Mouse (Mus musculus) left cerebral cortex, adult 9 months (tissue): ENCODE data around the gene Mboat2.
A peak's percentile ranks its signal among the peaks of the same experiment; 100 is the strongest.

Experiments
- DNase-seq, 2 experiments: peaks; one replicate each; pipeline ENCODE4 v3.0.0; 2022; ENCODE audit warnings: low spot score in 2 of 2

The Mboat2 gene

GRCm38 (mm10) chr12:24899636-24900035 is 69.0 kb downstream of the Mboat2 start:
- no peak for DNase-seq

- DNase-seq, result no peak
Measured at GRCm38 (mm10) chr12:24902736-24903135, 72.1 kb downstream of the Mboat2 start.

GRCm38 (mm10) chr12:24907894-24908293 is 77.2 kb downstream of the Mboat2 start:
- DNase-seq, result no peak

GRCm38 (mm10) chr12:24909679-24910078 is 79.0 kb downstream of the Mboat2 start:
- DNase-seq, result no peak

- no peak for DNase-seq
Measured at GRCm38 (mm10) chr12:24912174-24912573, 81.5 kb downstream of the Mboat2 start.

- no peak for DNase-seq
Measured at GRCm38 (mm10) chr12:24912876-24913275, 82.2 kb downstream of the Mboat2 start.

- DNase-seq, result no peak
Measured at GRCm38 (mm10) chr12:24918575-24919262, 88.0 kb downstream of the Mboat2 start.

GRCm38 (mm10) chr12:24920861-24921260 is 90.2 kb downstream of the Mboat2 start:
- no peak for DNase-seq

- no peak for DNase-seq
Measured at GRCm38 (mm10) chr12:24924003-24924402, 93.3 kb downstream of the Mboat2 start.

GRCm38 (mm10) chr12:24925276-24925675 is 94.6 kb downstream of the Mboat2 start:
- no peak for DNase-seq

- DNase-seq, result no peak
Measured at GRCm38 (mm10) chr12:24925684-24926083, 95.0 kb downstream of the Mboat2 start.

GRCm38 (mm10) chr12:24928051-24928748 is 97.5 kb downstream of the Mboat2 start:
- peak; percentile 75 to 91 for DNase-seq

GRCm38 (mm10) chr12:24929043-24929442 is 98.4 kb downstream of the Mboat2 start:
- DNase-seq, result no peak

- no peak for DNase-seq
Measured at GRCm38 (mm10) chr12:24930760-24931159, 100.1 kb downstream of the Mboat2 start.

- no peak for DNase-seq
Measured at GRCm38 (mm10) chr12:24932120-24932519, 101.4 kb downstream of the Mboat2 start.

- no peak for DNase-seq
Measured at GRCm38 (mm10) chr12:24933206-24933775, 102.6 kb downstream of the Mboat2 start.

- no peak for DNase-seq
Measured at GRCm38 (mm10) chr12:24933996-24934395, 103.3 kb downstream of the Mboat2 start.

- no peak for DNase-seq
Measured at GRCm38 (mm10) chr12:24936281-24936680, 105.6 kb downstream of the Mboat2 start.

- no peak for DNase-seq
Measured at GRCm38 (mm10) chr12:24939372-24939771, 108.7 kb downstream of the Mboat2 start.

GRCm38 (mm10) chr12:24942619-24943287 is 112.1 kb downstream of the Mboat2 start:
- no peak for DNase-seq

- DNase-seq, result no peak
Measured at GRCm38 (mm10) chr12:24943427-24943826, 112.7 kb downstream of the Mboat2 start.

GRCm38 (mm10) chr12:24944597-24944996 is 113.9 kb downstream of the Mboat2 start:
- DNase-seq, result no peak
